Mouse (Mus musculus) left cerebral cortex, postnatal 36 days (tissue): ENCODE data around the gene Tesmin. TPM values are rescaled to one million over a fixed set of nuclear protein-coding genes. Genes with fewer than 3 reads are reported as not detected.

Experiments
- DNase-seq, 2 experiments: peaks; one replicate each; pipeline ENCODE4 v3.0.0; 2021 to 2022; ENCODE audit warnings: low spot score in 2 of 2, mixed read lengths in 1 of 2
- intact Hi-C: fragments of 180-260 bp; cut with DNase I; formaldehyde crosslinking; loops from one replicate; pipeline ENCODE4 v1.15.1; 2025
- total RNA-seq, 2 experiments: library from RNA; stranded (reverse); gene quantifications; 2 replicates each; pipeline ENCODE4 v1.2.3; 2021

Tesmin gene
- total RNA-seq, 2 experiments from 2014 or later = 0.20 to 0.48 TPM

- no peak for DNase-seq
- intact Hi-C loops = no loop called here
Observed at GRCm38 (mm10) chr19:3434641-3435040, 46.0 kb downstream of the Tesmin start.

- intact Hi-C loops = no loop called here
- no peak for DNase-seq
Observed at GRCm38 (mm10) chr19:3435824-3436223, 47.2 kb downstream of the Tesmin start.

GRCm38 (mm10) chr19:3436840-3437239 lies 48.2 kb downstream of the Tesmin start:
- no peak for DNase-seq
- intact Hi-C loops = no loop called here

- no peak for DNase-seq
- intact Hi-C loops = no loop called here
Observed at GRCm38 (mm10) chr19:3437980-3438379, 49.3 kb downstream of the Tesmin start.

- intact Hi-C loops = loop anchor here (10.0 kb wide), 1 partner anchor 126 kb away; no protein-coding TSS in a partner anchor
- no peak for DNase-seq
Observed at GRCm38 (mm10) chr19:3440667-3441066, 52.0 kb downstream of the Tesmin start.

GRCm38 (mm10) chr19:3441092-3441491 lies 52.4 kb downstream of the Tesmin start:
- intact Hi-C loops = loop anchor here (10.0 kb wide), 1 partner anchor 126 kb away; no protein-coding TSS in a partner anchor
- no peak for DNase-seq

GRCm38 (mm10) chr19:3447348-3447747 lies 58.7 kb downstream of the Tesmin start:
- no peak for DNase-seq
- intact Hi-C loops = loop anchor here (10.0 kb wide), 1 partner anchor 133 kb away; no protein-coding TSS in a partner anchor

- intact Hi-C loops = loop anchor here (10.0 kb wide), 1 partner anchor 134 kb away; no protein-coding TSS in a partner anchor
- DNase-seq = no peak
Observed at GRCm38 (mm10) chr19:3449248-3449647, 60.6 kb downstream of the Tesmin start.

- intact Hi-C loops = loop anchor here (2.0 to 5.0 kb wide), 3 partner anchors 62 to 243 kb away; partner anchors contain the start of gene Tesmin
- no peak for DNase-seq
Observed at GRCm38 (mm10) chr19:3450714-3451113, 62.1 kb downstream of the Tesmin start.

GRCm38 (mm10) chr19:3451170-3451569 lies 62.5 kb downstream of the Tesmin start:
- intact Hi-C loops = loop anchor here (2.0 to 5.0 kb wide), 3 partner anchors 62 to 244 kb away; partner anchors contain the start of gene Tesmin
- DNase-seq = peak; percentile 58 to 72

- intact Hi-C loops = loop anchor here (2.0 to 5.0 kb wide), 3 partner anchors 63 to 244 kb away; partner anchors contain the start of gene Tesmin
- DNase-seq = no peak
Observed at GRCm38 (mm10) chr19:3451649-3452048, 63.0 kb downstream of the Tesmin start.

Other genes with a start within 250 kb of the Tesmin start
- 10 to 100 TPM; 49.8 to 55.3 TPM for gene Mrpl21, start 106.0 kb upstream of the Tesmin start, total RNA-seq
- 10 to 100 TPM; 10.7 TPM for gene Ighmbp2, start 105.8 kb upstream of the Tesmin start, total RNA-seq
- gene Cpt1a, start 66.5 kb upstream of the Tesmin start, total RNA-seq = 10 to 100 TPM; 25.5 to 31.1 TPM
- under 1 TPM in 1 of 2 experiments, not detected in 1; 0.52 TPM for gene Gal, start 25.7 kb downstream of the Tesmin start, total RNA-seq
- gene Ppp6r3, start 186.9 kb downstream of the Tesmin start, total RNA-seq = 10 to 100 TPM; 73.8 to 81.5 TPM